Mouse (Mus musculus): ENCODE measurements at regions not wholly inside any gene's neighbourhood (a gene's known extent, or its start where the extent isn't known, plus 50 kb on each side); places are given as distances from the start of the nearest gene placed in this dataset.

DNA sequence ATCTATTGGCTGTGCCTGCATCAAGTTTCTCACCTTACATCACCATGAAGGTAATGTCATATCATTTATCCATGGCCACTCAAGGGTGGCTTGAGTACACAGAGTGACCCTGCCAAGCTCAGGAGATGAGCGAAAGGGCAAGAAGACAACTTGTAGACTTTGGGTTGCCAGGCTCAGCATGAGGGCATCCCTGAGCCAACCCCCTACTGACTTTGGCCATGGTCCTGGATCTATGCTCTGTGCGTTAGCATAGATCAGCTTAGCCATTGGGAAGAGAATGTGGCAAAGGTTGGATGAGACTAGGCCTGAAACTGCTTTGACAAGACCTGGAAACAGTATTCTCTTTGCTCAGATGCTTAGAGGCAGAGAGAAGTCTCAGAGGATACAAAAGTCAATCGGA is 54.3 kb upstream of the Bcl6 start:
- TF ChIP-seq CTCF (IDR thresholded peaks at IDR 0.05; ENCODE audit: low read depth), result no peak
- no peak for TF ChIP-seq EP300 (optimal IDR thresholded peaks at IDR 0.05)

Data from stomach, postnatal 0 days (tissue).